ENCODE assay signal across 7 mouse cellular contexts in genomic region chr12:76710351-76711100, GRCm38 (mm10). TPM values are rescaled to one million over a fixed set of nuclear protein-coding genes. Genes with fewer than 3 reads are reported as not detected.
DNase-seq lines count a peak whose midpoint lies in the region; ATAC-seq and TF ChIP-seq lines count a peak whose summit lies in the region.

TSS of gene Sptb (minus strand) at chr12:76710547.

- ATAC-seq in hindbrain, postnatal 0 days, result peak; percentile 91

- no peaks in the 10 kb centered on the region; the same call in 1 of the 2 replicates for H3K4me1 ChIP-seq in cortical plate, adult 2 months (ENCODE audit: control insufficient read depth, insufficient read depth, low read length)
- no peaks in the 10 kb centered on the region for H3K4me1 ChIP-seq in hindbrain, postnatal 0 days (ENCODE audit: insufficient read depth, low read length)

- H3K9me3 ChIP-seq in hindbrain, postnatal 0 days (ENCODE audit: low read length), result no peaks in the 10 kb centered on the region

- no peak for TF ChIP-seq CTCF in cortical plate, adult 2 months (IDR thresholded peaks at IDR 0.05; ENCODE audit: extremely low read depth, insufficient read depth, low read length)
- no peak for TF ChIP-seq CTCF in hindbrain, postnatal 0 days (IDR thresholded peaks at IDR 0.05; ENCODE audit: low read depth)

- TF ChIP-seq POLR2A in cortical plate, adult 2 months (IDR thresholded peaks at IDR 0.05; ENCODE audit: extremely low read depth, insufficient read depth, low read length), result no peak

- H3K4me3 ChIP-seq in cortical plate, adult 2 months (ENCODE audit: insufficient read depth, low read length), result peak within 1 kb of the TSS; percentile 86
- peak within 1 kb of the TSS; percentile 86 for H3K4me3 ChIP-seq in hindbrain, postnatal 0 days (ENCODE audit: low read length)
- peak within 1 kb of the TSS; percentile 19; the same call in 1 of the 2 replicates for H3K4me3 ChIP-seq in macrophage (ENCODE audit: inconsistent target)

- peak within 1 kb of the TSS; percentile 52 for H3K27ac ChIP-seq in cortical plate, adult 2 months (ENCODE audit: insufficient read depth, low read length)
- H3K27ac ChIP-seq in hindbrain, postnatal 0 days, result peak within 1 kb of the TSS; percentile 89
- H3K27ac ChIP-seq in macrophage, result no peak within 1 kb of the TSS

- H3K9ac ChIP-seq in hindbrain, postnatal 0 days (replicated peaks; ENCODE audit: low read length), result peak within 1 kb of the TSS; percentile 94

- no peaks in the 10 kb centered on the region for H3K36me3 ChIP-seq in hindbrain, postnatal 0 days (ENCODE audit: insufficient read depth, low read length)
- no peaks in the 10 kb centered on the region for H3K36me3 ChIP-seq in macrophage (ENCODE audit: inconsistent target)

- no peaks in the 10 kb centered on the region for H3K27me3 ChIP-seq in hindbrain, postnatal 0 days (ENCODE audit: insufficient read depth, low read length)

- peak within 1 kb of the TSS; percentile 99 for H3K4me2 ChIP-seq in hindbrain, postnatal 0 days (ENCODE audit: low read depth, low read length)

- no peaks in the 10 kb centered on the region for H3K79me2 ChIP-seq in macrophage (ENCODE audit: inconsistent target)

- intact Hi-C loops in left cerebral cortex, postnatal 10 days (cut with DNase I), result loop anchor here (10.0 kb wide), 1 partner anchor 216 kb away; no protein-coding TSS in a partner anchor

- DNase-seq in adrenal gland, postnatal 25 days, result peak; percentile 64
- peak; percentile 65 for DNase-seq in gastrocnemius, postnatal 10 days
- DNase-seq in hindbrain, postnatal 0 days (ENCODE audit: low spot score), result peak; percentile 85
- peak in 1 of 2 experiments; percentile 76 for DNase-seq in left cerebral cortex, postnatal 10 days (ENCODE audit: extremely low spot score in 1 of 2, low spot score in 2 of 2)
- DNase-seq in retina, postnatal 7 days (ENCODE audit: low read depth, low spot score), result peak; percentile 44

- 1% methylated on average over 40 of the region's 40 CpGs for WGBS in hindbrain, postnatal 0 days
- WGBS in macrophage (ENCODE audit: missing documents), result 3% methylated on average over 40 of the region's 40 CpGs

RNA-seq across cellular contexts. Expression of gene Sptb, which starts in this region (rescaled TPM):
- total RNA-seq in adrenal gland, postnatal 25 days (2021), result 60.7 and 63.5 TPM in 2 replicates
- 44.6 and 46.9 TPM in 2 replicates for polyA plus RNA-seq in cortical plate, adult 2 months (2012; rRNA removed)
- 100 to 1,000 TPM; 102 TPM for total RNA-seq in gastrocnemius, postnatal 10 days (2021)
- total RNA-seq in hindbrain, postnatal 0 days (2014; rRNA removed), result 45.4 and 50.1 TPM in 2 replicates
- 5.5 and 5.8 TPM in 2 replicates for polyA plus RNA-seq in hindbrain, postnatal 0 days (2015; fragmentation: Nextera tagmentation; extraction: Ambion mirVana)
- 10 to 100 TPM; 51.1 to 52.3 TPM for total RNA-seq in left cerebral cortex, postnatal 10 days (2021)
- under 1 TPM in 16 of 26 experiments, not detected in 10; 0.04 to 0.22 (median 0.12) TPM for total RNA-seq in macrophage (2018; cell fraction: chromatin; rRNA removed)
- total RNA-seq in macrophage (2018; cell fraction: cytosol; rRNA removed), result under 1 TPM in 25 of 26 experiments, not detected in 1; under 0.01 to 0.06 (median 0.04) TPM
- under 1 TPM in 21 of 26 experiments, not detected in 5; 0.04 to 0.17 (median 0.10) TPM for total RNA-seq in macrophage (2018; cell fraction: nucleus; rRNA removed)
- polyA plus RNA-seq in macrophage (2018), result 0.02 to 0.10 TPM (median 0.06 TPM) in 3 replicates

Comparison
In these comparisons a context has a peak if more than half of its experiments do, and no peak if none do; other contexts are left out.
1. H3K4me3 ChIP-seq: peak in every context shown above with its lines; median percentile 86 in cortical plate, adult 2 months; 86 in hindbrain, postnatal 0 days; 19 in macrophage.